Comparison of ENCODE assay signal across 8 mouse cellular contexts in the genomic region with DNA sequence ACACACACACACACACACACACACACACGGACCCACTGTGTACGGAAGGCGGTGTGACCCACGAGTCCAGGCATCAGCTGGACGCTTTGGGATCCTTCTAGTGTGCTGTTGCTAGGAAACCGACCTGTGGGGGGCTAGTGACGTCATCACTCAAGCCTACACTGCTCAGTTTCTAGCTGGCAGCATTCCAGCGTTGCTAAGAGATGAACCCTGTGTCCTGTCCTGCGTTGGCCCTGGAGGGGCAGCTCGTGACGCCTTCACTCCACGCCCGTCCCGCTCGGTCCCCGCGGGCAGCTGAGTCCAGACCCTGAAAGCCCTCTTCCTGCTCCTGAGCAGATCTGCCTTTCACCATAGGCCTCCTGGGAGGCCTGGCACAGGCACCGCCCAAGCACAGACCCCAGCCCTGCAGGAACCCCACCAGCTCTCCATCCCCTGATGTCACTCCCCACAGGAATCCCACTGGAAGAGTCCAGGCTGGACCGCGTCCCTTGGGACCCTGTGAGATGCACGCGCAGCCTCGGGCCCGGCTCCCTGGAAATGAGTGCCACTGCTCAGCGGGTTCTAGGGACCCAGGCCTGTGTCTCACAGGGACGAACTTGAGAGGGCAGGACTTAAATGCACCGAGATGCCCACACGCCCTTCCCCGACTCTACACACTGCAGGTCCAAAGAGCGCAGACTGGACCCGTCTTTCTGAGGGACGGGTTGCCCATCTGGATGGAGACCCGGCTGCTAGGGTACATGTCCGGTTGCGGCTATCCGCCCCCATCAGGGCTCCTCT. TPM values are rescaled to one million over a fixed set of nuclear protein-coding genes. Genes with fewer than 3 reads are reported as not detected.
DNase-seq lines count a peak whose midpoint lies in the region; ATAC-seq lines count a peak whose summit lies in the region.

No protein-coding gene starts in this region.

- no peaks in the 10 kb centered on the region for H3K27me3 ChIP-seq in forebrain, embryonic 13.5 days
- no peaks in the 10 kb centered on the region for H3K27me3 ChIP-seq in hindbrain, embryonic 15.5 days
- H3K27me3 ChIP-seq in limb, embryonic 10.5 days (ENCODE audit: low read depth, poor library complexity, severe bottlenecking), result peaks cover 21% of the 10 kb centered on the region
- no peaks in the 10 kb centered on the region; the same call in 1 of the 2 replicates for H3K27me3 ChIP-seq in neural tube, embryonic 12.5 days (replicated peaks)

- no peaks in the 10 kb centered on the region for H3K4me1 ChIP-seq in brown adipose tissue, adult 24 weeks (ENCODE audit: control insufficient read depth, insufficient read depth, insufficient read length, low read length)
- no peaks in the 10 kb centered on the region for H3K4me1 ChIP-seq in forebrain, embryonic 13.5 days
- no peaks in the 10 kb centered on the region for H3K4me1 ChIP-seq in hindbrain, embryonic 15.5 days (replicated peaks)
- no peaks in the 10 kb centered on the region for H3K4me1 ChIP-seq in limb, embryonic 10.5 days
- H3K4me1 ChIP-seq in neural tube, embryonic 12.5 days, result no peaks in the 10 kb centered on the region

- peak overlapping the region; percentile 37 for H3K4me2 ChIP-seq in forebrain, embryonic 13.5 days
- peak overlapping the region; percentile 56 for H3K4me2 ChIP-seq in hindbrain, embryonic 15.5 days
- peak overlapping the region; percentile 49 for H3K4me2 ChIP-seq in neural tube, embryonic 12.5 days (replicated peaks)

- no peak overlapping the region for H3K9ac ChIP-seq in forebrain, embryonic 13.5 days
- H3K9ac ChIP-seq in hindbrain, embryonic 15.5 days, result peak overlapping the region; percentile 40
- no peak overlapping the region for H3K9ac ChIP-seq in neural tube, embryonic 12.5 days

- peak overlapping the region; percentile 18; the same call in 1 of the 2 replicates for H3K4me3 ChIP-seq in brown adipose tissue, adult 24 weeks (ENCODE audit: insufficient read depth, low read depth, low read length)
- H3K4me3 ChIP-seq in forebrain, embryonic 13.5 days, result peak overlapping the region; percentile 16
- peak overlapping the region; percentile 36 for H3K4me3 ChIP-seq in hindbrain, embryonic 15.5 days
- H3K4me3 ChIP-seq in limb, embryonic 10.5 days, result peak overlapping the region; percentile 24
- H3K4me3 ChIP-seq in neural tube, embryonic 12.5 days, result peak overlapping the region; percentile 26

- peaks cover 49% of the 10 kb centered on the region for H3K36me3 ChIP-seq in forebrain, embryonic 13.5 days (ENCODE audit: poor library complexity, severe bottlenecking)
- H3K36me3 ChIP-seq in hindbrain, embryonic 15.5 days, result peaks cover 45% of the 10 kb centered on the region
- peaks cover 56% of the 10 kb centered on the region for H3K36me3 ChIP-seq in limb, embryonic 10.5 days
- H3K36me3 ChIP-seq in neural tube, embryonic 12.5 days, result peaks cover 49% of the 10 kb centered on the region

- peak; percentile 89 for DNase-seq in R1 (ENCODE audit: low read depth, low spot score)
- no peak for DNase-seq in limb, embryonic 10.5 days (ENCODE audit: low spot score)
- no peak for DNase-seq in ovary, postnatal 10 days (ENCODE audit: low spot score)
- no peak for DNase-seq in urinary bladder, postnatal 4 days (ENCODE audit: low spot score in 2 of 2)

- 26% methylated on average over 36 of the region's 36 CpGs for WGBS in forebrain, embryonic 13.5 days
- WGBS in hindbrain, embryonic 15.5 days, result 23% methylated on average over 36 of the region's 36 CpGs
- WGBS in limb, embryonic 10.5 days, result 26% methylated on average over 36 of the region's 36 CpGs
- WGBS in neural tube, embryonic 12.5 days, result 29% methylated on average over 36 of the region's 36 CpGs

- no peak overlapping the region for H3K27ac ChIP-seq in brown adipose tissue, adult 24 weeks (replicated peaks; ENCODE audit: low read depth, low read length)
- no peak overlapping the region for H3K27ac ChIP-seq in forebrain, embryonic 13.5 days
- peak overlapping the region; percentile 51; the same call in 1 of the 2 replicates for H3K27ac ChIP-seq in hindbrain, embryonic 15.5 days (replicated peaks)
- H3K27ac ChIP-seq in limb, embryonic 10.5 days, result no peak overlapping the region
- no peak overlapping the region for H3K27ac ChIP-seq in neural tube, embryonic 12.5 days

- H3K9me3 ChIP-seq in forebrain, embryonic 13.5 days (replicated peaks), result peaks cover 70% of the 10 kb centered on the region
- H3K9me3 ChIP-seq in hindbrain, embryonic 15.5 days, result peaks cover 30% of the 10 kb centered on the region
- H3K9me3 ChIP-seq in limb, embryonic 10.5 days (replicated peaks), result peaks cover 36% of the 10 kb centered on the region
- H3K9me3 ChIP-seq in neural tube, embryonic 12.5 days, result peaks cover 67% of the 10 kb centered on the region

- peak; percentile 80 for ATAC-seq in forebrain, embryonic 13.5 days
- ATAC-seq in hindbrain, embryonic 15.5 days (ENCODE audit: low FRiP score, low read depth), result peak; percentile 85
- peak; percentile 89 for ATAC-seq in neural tube, embryonic 12.5 days (ENCODE audit: low FRiP score, low read depth)

RNA-seq across cellular contexts. Expression of gene Gm10775, which starts 1.0 kb away (rescaled TPM):
- not detected in 2 replicates for polyA plus RNA-seq in brown adipose tissue, adult 24 weeks (2012; ENCODE audit: insufficient read depth, insufficient read length, missing spikeins)
- not detected in 2 replicates for polyA plus RNA-seq in forebrain, embryonic 13.5 days (2015; fragmentation: Nextera tagmentation; extraction: Ambion mirVana)
- polyA plus RNA-seq in hindbrain, embryonic 15.5 days (2015; fragmentation: Nextera tagmentation; extraction: Ambion mirVana), result 0.25 and 0.26 TPM in 2 replicates
- polyA plus RNA-seq in limb, embryonic 10.5 days (2016; fragmentation: Nextera tagmentation; extraction: Ambion mirVana), result not detected in 2 replicates
- not detected in 2 replicates for polyA plus RNA-seq in neural tube, embryonic 12.5 days (2016; fragmentation: Nextera tagmentation; extraction: Ambion mirVana)

RNA-seq across cellular contexts. Expression of gene Zfp369, which starts 20.2 kb away (rescaled TPM):
- 6.2 and 9.6 TPM in 2 replicates for polyA plus RNA-seq in brown adipose tissue, adult 24 weeks (2012; ENCODE audit: insufficient read depth, insufficient read length, missing spikeins)
- 17.6 and 19.4 TPM in 2 replicates for polyA plus RNA-seq in forebrain, embryonic 13.5 days (2015; fragmentation: Nextera tagmentation; extraction: Ambion mirVana)
- polyA plus RNA-seq in hindbrain, embryonic 15.5 days (2015; fragmentation: Nextera tagmentation; extraction: Ambion mirVana), result 14.1 and 15.1 TPM in 2 replicates
- polyA plus RNA-seq in limb, embryonic 10.5 days (2016; fragmentation: Nextera tagmentation; extraction: Ambion mirVana), result 12.7 and 16.6 TPM in 2 replicates
- 17.9 and 21.2 TPM in 2 replicates for polyA plus RNA-seq in neural tube, embryonic 12.5 days (2016; fragmentation: Nextera tagmentation; extraction: Ambion mirVana)

RNA-seq across cellular contexts. Expression of gene Nlrp4f, which starts 52.6 kb away (rescaled TPM):
- not detected in 2 replicates for polyA plus RNA-seq in brown adipose tissue, adult 24 weeks (2012; ENCODE audit: insufficient read depth, insufficient read length, missing spikeins)
- polyA plus RNA-seq in forebrain, embryonic 13.5 days (2015; fragmentation: Nextera tagmentation; extraction: Ambion mirVana), result not detected in 2 replicates
- polyA plus RNA-seq in hindbrain, embryonic 15.5 days (2015; fragmentation: Nextera tagmentation; extraction: Ambion mirVana), result 0.16 TPM in 1 of 2 replicates, not detected in the other
- 0.10 TPM in 1 of 2 replicates, not detected in the other for polyA plus RNA-seq in limb, embryonic 10.5 days (2016; fragmentation: Nextera tagmentation; extraction: Ambion mirVana)
- polyA plus RNA-seq in neural tube, embryonic 12.5 days (2016; fragmentation: Nextera tagmentation; extraction: Ambion mirVana), result 0.10 TPM in 1 of 2 replicates, not detected in the other
